Mouse (Mus musculus) megakaryocyte, embryonic 14.5 days (primary cell): ENCODE results near the gene Wdr66.

ENCODE experiments used
- FLI1 ChIP-seq: IDR thresholded peaks from 2 replicates; pipeline ENCODE4 v1.6.1; 2012; ENCODE audit warnings: low read length, inconsistent platforms, mixed read lengths
- GATA1 ChIP-seq: IDR thresholded peaks from 3 replicates; pipeline ENCODE4 v1.6.1; 2012; ENCODE audit warnings: mixed read lengths, low read length, inconsistent platforms, borderline replicate concordance

DNA sequence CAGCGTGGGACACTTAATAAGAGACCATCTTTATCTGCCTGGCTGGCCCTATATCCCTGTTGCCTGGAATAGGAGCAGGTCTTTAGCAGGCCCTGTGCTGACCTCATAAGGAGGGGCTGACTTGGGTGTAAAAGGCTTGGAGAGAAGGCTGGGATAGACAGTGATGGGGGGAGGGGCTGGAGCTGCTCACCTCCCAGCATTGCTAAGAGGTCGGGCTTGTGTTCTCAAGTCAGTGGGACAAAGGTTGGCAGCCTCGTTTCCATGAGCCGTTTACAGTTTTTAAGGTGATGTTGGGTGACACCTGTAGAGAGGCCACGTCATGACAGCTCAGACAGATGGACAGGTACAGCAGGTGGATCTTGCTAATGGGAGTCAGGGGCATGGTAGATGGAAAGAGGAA is 118.1 kb downstream of the Wdr66 start:
- TF ChIP-seq GATA1 (no peak), FLI1 (no peak)
